15 mouse cellular contexts compared by ENCODE assay signal in the genomic region with DNA sequence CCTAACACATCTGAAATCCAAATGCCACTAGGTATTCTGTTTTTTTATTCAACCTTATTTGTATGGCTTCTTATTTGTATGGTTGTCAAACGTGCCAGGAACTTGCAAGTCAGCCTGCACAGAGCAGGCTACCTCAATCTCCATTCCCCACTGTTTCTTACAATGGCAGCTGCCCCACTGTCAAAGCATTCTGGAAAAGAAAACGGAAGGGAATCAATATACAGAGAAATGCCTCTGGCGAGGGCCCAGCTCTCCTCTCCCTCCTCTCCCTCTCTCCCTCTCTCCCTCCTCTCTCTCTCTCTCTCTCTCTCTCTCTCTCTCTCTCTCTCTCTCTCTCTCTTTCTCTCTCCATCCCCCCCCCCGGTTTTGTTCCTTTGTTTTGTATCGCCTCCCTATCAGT.
DNase-seq lines count a peak whose midpoint lies in the region; ATAC-seq lines count a peak whose summit lies in the region.
"Had no signal": no experiment of that assay in that cellular context is flagged by ENCODE, and none has a peak within 500 bp of the region (broad histone marks: within the 10 kb centered on the region; RNA-seq: fewer than 3 reads in every experiment).

No protein-coding gene starts in this region.

- H3K9ac ChIP-seq in intestine, embryonic 14.5 days (ENCODE audit: low read length) = no peak overlapping the region
- H3K9ac ChIP-seq in intestine, embryonic 15.5 days = no peak overlapping the region
- H3K9ac ChIP-seq in forebrain, embryonic 16.5 days (replicated peaks; ENCODE audit: low read depth, low read length) = no peak overlapping the region
- no peak overlapping the region for H3K9ac ChIP-seq in limb, embryonic 12.5 days (replicated peaks)
- H3K9ac ChIP-seq: liver, embryonic 15.5 days had no signal

- no peaks in the 10 kb centered on the region for H3K36me3 ChIP-seq in intestine, embryonic 14.5 days (ENCODE audit: control insufficient read depth, insufficient read depth, low read length)
- no peaks in the 10 kb centered on the region for H3K36me3 ChIP-seq in intestine, embryonic 15.5 days
- H3K36me3 ChIP-seq in embryonic facial prominence, embryonic 10.5 days (replicated peaks) = no peaks in the 10 kb centered on the region
- no peaks in the 10 kb centered on the region for H3K36me3 ChIP-seq in forebrain, embryonic 16.5 days (ENCODE audit: control insufficient read depth, insufficient read depth)
- no peaks in the 10 kb centered on the region for H3K36me3 ChIP-seq in limb, embryonic 12.5 days
- H3K36me3 ChIP-seq: liver, embryonic 15.5 days had no signal

- no peak for ATAC-seq in intestine, embryonic 14.5 days (replicated peaks; ENCODE audit: low FRiP score, low TSS enrichment, low read depth)
- ATAC-seq in intestine, embryonic 15.5 days = no peak
- no peak for ATAC-seq in forebrain, embryonic 16.5 days
- no peak for ATAC-seq in limb, embryonic 12.5 days (ENCODE audit: insufficient number of reproducible peaks, insufficient read depth, low FRiP score, low TSS enrichment, low read depth)

- WGBS in intestine, embryonic 14.5 days = 45% methylated on average over 5 of the region's 5 CpGs
- 46% methylated on average over 5 of the region's 5 CpGs for WGBS in intestine, embryonic 15.5 days
- WGBS in embryonic facial prominence, embryonic 10.5 days = 46% methylated on average over 5 of the region's 5 CpGs
- 10% methylated on average over 5 of the region's 5 CpGs for WGBS in forebrain, embryonic 16.5 days
- 66% methylated on average over 5 of the region's 5 CpGs for WGBS in limb, embryonic 12.5 days

- H3K4me3 ChIP-seq in intestine, embryonic 14.5 days (ENCODE audit: low read depth, low read length) = no peak overlapping the region
- no peak overlapping the region for H3K4me3 ChIP-seq in intestine, embryonic 15.5 days (replicated peaks)
- no peak overlapping the region for H3K4me3 ChIP-seq in embryonic facial prominence, embryonic 10.5 days
- no peak overlapping the region for H3K4me3 ChIP-seq in forebrain, embryonic 16.5 days (replicated peaks; ENCODE audit: low read length)
- H3K4me3 ChIP-seq in limb, embryonic 12.5 days (replicated peaks) = no peak overlapping the region
- H3K4me3 ChIP-seq: liver, embryonic 15.5 days had no signal

- DNase-seq in intestine, embryonic 14.5 days (ENCODE audit: low spot score) = no peak
- DNase-seq in embryonic facial prominence, embryonic 10.5 days (ENCODE audit: low spot score) = no peak
- no peak for DNase-seq in adrenal gland, adult (ENCODE audit: inconsistent age in 2 of 2, low spot score in 1 of 2)
- no peak for DNase-seq in urinary bladder, postnatal 14 days (ENCODE audit: low spot score)
- DNase-seq in cerebellum, adult 9-11 months = no peak
- DNase-seq: adrenal gland, postnatal 25 days; B cell, adult 2 months; cerebellum, adult 11 months; heart, postnatal 14 days; layer of hippocampus, adult 9-11 months; spleen, adult 18-20 months had no signal

- H3K27me3 ChIP-seq in intestine, embryonic 14.5 days (replicated peaks; ENCODE audit: control insufficient read depth, insufficient read depth, low read length) = no peaks in the 10 kb centered on the region
- H3K27me3 ChIP-seq in intestine, embryonic 15.5 days (replicated peaks) = no peaks in the 10 kb centered on the region
- H3K27me3 ChIP-seq in embryonic facial prominence, embryonic 10.5 days (replicated peaks; ENCODE audit: low read depth, poor library complexity, severe bottlenecking) = no peaks in the 10 kb centered on the region
- H3K27me3 ChIP-seq in forebrain, embryonic 16.5 days (replicated peaks; ENCODE audit: control insufficient read depth, insufficient read depth, low read length) = no peaks in the 10 kb centered on the region
- no peaks in the 10 kb centered on the region for H3K27me3 ChIP-seq in limb, embryonic 12.5 days
- H3K27me3 ChIP-seq: liver, embryonic 15.5 days had no signal

- H3K4me2 ChIP-seq in intestine, embryonic 14.5 days (ENCODE audit: low read length) = no peak overlapping the region
- H3K4me2 ChIP-seq in intestine, embryonic 15.5 days (replicated peaks) = no peak overlapping the region
- no peak overlapping the region for H3K4me2 ChIP-seq in forebrain, embryonic 16.5 days (ENCODE audit: low read length)
- H3K4me2 ChIP-seq in limb, embryonic 12.5 days = no peak overlapping the region
- H3K4me2 ChIP-seq: liver, embryonic 15.5 days had no signal

- H3K27ac ChIP-seq in intestine, embryonic 14.5 days (ENCODE audit: low read depth) = peak overlapping the region; percentile 47; the same call in 1 of the 2 replicates
- no peak overlapping the region for H3K27ac ChIP-seq in intestine, embryonic 15.5 days
- H3K27ac ChIP-seq in embryonic facial prominence, embryonic 10.5 days (replicated peaks) = peak overlapping the region; percentile 73
- H3K27ac ChIP-seq in forebrain, embryonic 16.5 days (ENCODE audit: low read length) = 0 out of 2 replicates have a peak overlapping the region, but pooled peaks have one; percentile 3
- peak overlapping the region; percentile 32; the same call in 1 of the 2 replicates for H3K27ac ChIP-seq in limb, embryonic 12.5 days
- H3K27ac ChIP-seq: liver, embryonic 15.5 days had no signal

- H3K4me1 ChIP-seq in intestine, embryonic 14.5 days (replicated peaks; ENCODE audit: control insufficient read depth, insufficient read depth, low read length) = peaks cover 52% of the 10 kb centered on the region
- peaks cover 31% of the 10 kb centered on the region for H3K4me1 ChIP-seq in intestine, embryonic 15.5 days (replicated peaks)
- H3K4me1 ChIP-seq in embryonic facial prominence, embryonic 10.5 days = peaks cover 78% of the 10 kb centered on the region
- H3K4me1 ChIP-seq in forebrain, embryonic 16.5 days (replicated peaks; ENCODE audit: control insufficient read depth, insufficient read depth, low read length) = peaks cover 32% of the 10 kb centered on the region
- H3K4me1 ChIP-seq in limb, embryonic 12.5 days (replicated peaks) = peaks cover 54% of the 10 kb centered on the region
- H3K4me1 ChIP-seq: liver, embryonic 15.5 days had no signal

- H3K9me3 ChIP-seq in intestine, embryonic 14.5 days (ENCODE audit: control insufficient read depth, low read length) = peaks cover 4% of the 10 kb centered on the region; the same call in 1 of the 2 replicates
- no peaks in the 10 kb centered on the region for H3K9me3 ChIP-seq in intestine, embryonic 15.5 days
- H3K9me3 ChIP-seq in embryonic facial prominence, embryonic 10.5 days = peaks cover 4% of the 10 kb centered on the region; the same call in 1 of the 2 replicates
- no peaks in the 10 kb centered on the region for H3K9me3 ChIP-seq in forebrain, embryonic 16.5 days (ENCODE audit: control insufficient read depth, low read length)
- peaks cover 4% of the 10 kb centered on the region; the same call in 1 of the 2 replicates for H3K9me3 ChIP-seq in limb, embryonic 12.5 days
- H3K9me3 ChIP-seq: liver, embryonic 15.5 days had no signal
